Mouse (Mus musculus) liver, adult 2 months (tissue): ENCODE data around the gene Ggact.

Experiments used
- CTCF ChIP-seq: fragments of 200-500 bp; IDR thresholded peaks from 2 replicates; pipeline ENCODE4 v1.5.1; 2011; ENCODE audit warnings: low read depth, low read length, control low read depth
- POLR2A ChIP-seq: fragments of 200-500 bp; IDR thresholded peaks from 2 replicates; pipeline ENCODE4 v1.6.1; 2011; ENCODE audit warnings: low read length, control low read depth; ENCODE audit not compliant: insufficient read depth; ENCODE audit errors: extremely low read depth

DNA sequence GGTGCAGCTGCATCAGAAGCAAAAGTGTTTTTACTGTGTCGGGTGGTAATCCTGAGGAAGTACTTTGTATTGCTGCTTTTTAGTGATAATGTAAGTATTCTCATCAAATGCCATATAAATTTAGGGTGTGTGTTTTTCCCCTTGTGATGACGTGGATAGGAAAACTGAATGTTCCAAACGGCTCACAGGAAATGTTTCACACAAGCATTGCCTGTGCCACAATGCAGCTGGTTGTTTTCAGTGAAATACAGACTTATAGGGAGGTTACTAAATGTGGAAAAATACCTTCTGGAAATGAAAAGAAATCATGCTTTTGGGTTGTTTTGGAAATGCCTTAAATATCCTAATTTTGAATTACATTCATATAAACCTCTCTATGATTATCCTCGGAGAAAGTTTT is 128.9 kb downstream of the Ggact start:
- TF ChIP-seq CTCF (no peak), POLR2A (no peak)
